8 mouse cellular contexts compared by ENCODE assay signal in the genomic region with DNA sequence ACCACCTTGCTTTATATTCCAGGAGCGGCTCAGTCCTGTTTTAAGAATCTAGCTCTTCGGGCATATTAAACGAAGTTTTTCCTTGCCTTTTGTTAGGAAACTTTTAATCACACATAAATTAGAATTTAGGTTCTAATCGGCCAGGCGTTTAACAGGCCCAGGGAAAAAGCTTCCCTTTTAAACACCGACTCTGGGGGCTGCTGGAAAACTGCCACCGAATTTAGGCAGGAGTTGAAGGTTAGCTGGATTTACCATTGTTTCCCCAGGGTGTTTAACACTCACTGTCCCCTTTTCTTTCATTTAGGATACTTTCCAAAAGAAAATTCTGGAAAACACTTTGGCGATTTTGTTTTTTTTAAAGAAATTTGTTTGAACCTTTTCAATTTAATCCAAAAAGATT. TPM values are rescaled to one million over a fixed set of nuclear protein-coding genes. Genes with fewer than 3 reads are reported as not detected.
A peak's percentile ranks its signal among the peaks of the same experiment; 100 is the strongest.
DNase-seq lines count a peak whose midpoint lies in the region; ATAC-seq and TF ChIP-seq lines count a peak whose summit lies in the region.
"Had no signal": no experiment of that assay in that cellular context is flagged by ENCODE, and none has a peak within 500 bp of the region (broad histone marks: within the 10 kb centered on the region; RNA-seq: fewer than 3 reads in every experiment).

No protein-coding gene starts in this region.

- no peaks in the 10 kb centered on the region for H3K9me3 ChIP-seq in liver, embryonic 11.5 days (ENCODE audit: control insufficient read depth, low read length)
- H3K9me3 ChIP-seq in liver, postnatal 0 days (ENCODE audit: low read length) = no peaks in the 10 kb centered on the region
- no peaks in the 10 kb centered on the region for H3K9me3 ChIP-seq in embryonic facial prominence, embryonic 15.5 days (replicated peaks)
- no peaks in the 10 kb centered on the region for H3K9me3 ChIP-seq in hindbrain, embryonic 15.5 days
- no peaks in the 10 kb centered on the region for H3K9me3 ChIP-seq in neural tube, embryonic 12.5 days
- H3K9me3 ChIP-seq: liver, embryonic 15.5 days had no signal

- no peak overlapping the region for H3K9ac ChIP-seq in liver, embryonic 11.5 days (ENCODE audit: low read depth, low read length)
- no peak overlapping the region for H3K9ac ChIP-seq in liver, postnatal 0 days (replicated peaks)
- no peak overlapping the region for H3K9ac ChIP-seq in embryonic facial prominence, embryonic 15.5 days
- peak overlapping the region; percentile 43 for H3K9ac ChIP-seq in hindbrain, embryonic 15.5 days
- H3K9ac ChIP-seq in neural tube, embryonic 12.5 days = 0 out of 2 replicates have a peak overlapping the region, but pooled peaks have one; percentile 38
- H3K9ac ChIP-seq: liver, embryonic 15.5 days had no signal

- no peak for DNase-seq in liver, embryonic 11.5 days (ENCODE audit: low spot score)
- DNase-seq in liver, postnatal 0 days = no peak
- DNase-seq in cerebellum, postnatal 36 days = no peak
- no peak for DNase-seq in natural killer cell, adult 2 months (ENCODE audit: low spot score in 2 of 2)

- peaks cover 14% of the 10 kb centered on the region for H3K27me3 ChIP-seq in liver, embryonic 11.5 days (replicated peaks; ENCODE audit: control insufficient read depth, insufficient read depth, low read length)
- peaks cover 15% of the 10 kb centered on the region for H3K27me3 ChIP-seq in liver, postnatal 0 days (ENCODE audit: insufficient read depth, low read length)
- peaks cover 27% of the 10 kb centered on the region for H3K27me3 ChIP-seq in embryonic facial prominence, embryonic 15.5 days
- no peaks in the 10 kb centered on the region for H3K27me3 ChIP-seq in hindbrain, embryonic 15.5 days
- peaks cover 6% of the 10 kb centered on the region; the same call in 1 of the 2 replicates for H3K27me3 ChIP-seq in neural tube, embryonic 12.5 days (replicated peaks)

- TF ChIP-seq CTCF in liver, postnatal 0 days (IDR thresholded peaks at IDR 0.05; ENCODE audit: low read depth) = no peak

- WGBS in liver, embryonic 11.5 days = 24% methylated on average over 8 of the region's 8 CpGs
- 19% methylated on average over 8 of the region's 8 CpGs for WGBS in liver, postnatal 0 days (ENCODE audit: insufficient replicate concordance)
- 22% methylated on average over 8 of the region's 8 CpGs for WGBS in embryonic facial prominence, embryonic 15.5 days
- 19% methylated on average over 8 of the region's 8 CpGs for WGBS in hindbrain, embryonic 15.5 days
- WGBS in neural tube, embryonic 12.5 days = 15% methylated on average over 8 of the region's 8 CpGs

- peak overlapping the region; percentile 21; the same call in 1 of the 2 replicates for H3K4me3 ChIP-seq in liver, embryonic 11.5 days (ENCODE audit: low read depth, low read length)
- H3K4me3 ChIP-seq in liver, postnatal 0 days (ENCODE audit: low read depth, low read length) = no peak overlapping the region
- peak overlapping the region; percentile 28; the same call in 1 of the 2 replicates for H3K4me3 ChIP-seq in embryonic facial prominence, embryonic 15.5 days (replicated peaks)
- H3K4me3 ChIP-seq in hindbrain, embryonic 15.5 days = peak overlapping the region; percentile 35
- H3K4me3 ChIP-seq in neural tube, embryonic 12.5 days = peak overlapping the region; percentile 34
- H3K4me3 ChIP-seq: liver, embryonic 15.5 days had no signal

- H3K4me1 ChIP-seq in liver, embryonic 11.5 days (replicated peaks; ENCODE audit: control insufficient read depth, insufficient read depth, low read length) = no peaks in the 10 kb centered on the region; the same call in 1 of the 2 replicates
- H3K4me1 ChIP-seq in liver, postnatal 0 days (ENCODE audit: insufficient read depth) = no peaks in the 10 kb centered on the region
- peaks cover 9% of the 10 kb centered on the region for H3K4me1 ChIP-seq in embryonic facial prominence, embryonic 15.5 days
- peaks cover 29% of the 10 kb centered on the region for H3K4me1 ChIP-seq in hindbrain, embryonic 15.5 days (replicated peaks)
- H3K4me1 ChIP-seq in neural tube, embryonic 12.5 days = peaks cover 9% of the 10 kb centered on the region
- H3K4me1 ChIP-seq: liver, embryonic 15.5 days had no signal

- TF ChIP-seq EP300 in liver, postnatal 0 days (IDR thresholded peaks at IDR 0.05; ENCODE audit: low read depth) = no peak

- no peak overlapping the region for H3K27ac ChIP-seq in liver, embryonic 11.5 days (ENCODE audit: low read depth, low read length)
- no peak overlapping the region for H3K27ac ChIP-seq in liver, postnatal 0 days (ENCODE audit: low read depth)
- no peak overlapping the region for H3K27ac ChIP-seq in embryonic facial prominence, embryonic 15.5 days (replicated peaks)
- H3K27ac ChIP-seq in hindbrain, embryonic 15.5 days (replicated peaks) = peak overlapping the region; percentile 66
- H3K27ac ChIP-seq in neural tube, embryonic 12.5 days = no peak overlapping the region
- H3K27ac ChIP-seq: liver, embryonic 15.5 days had no signal

- no peaks in the 10 kb centered on the region for H3K36me3 ChIP-seq in liver, embryonic 11.5 days (ENCODE audit: control insufficient read depth, insufficient read depth, low read length)
- H3K36me3 ChIP-seq in liver, postnatal 0 days (replicated peaks; ENCODE audit: insufficient read depth, low read length) = no peaks in the 10 kb centered on the region
- H3K36me3 ChIP-seq in embryonic facial prominence, embryonic 15.5 days = no peaks in the 10 kb centered on the region
- H3K36me3 ChIP-seq in hindbrain, embryonic 15.5 days = no peaks in the 10 kb centered on the region
- H3K36me3 ChIP-seq in neural tube, embryonic 12.5 days = no peaks in the 10 kb centered on the region
- H3K36me3 ChIP-seq: liver, embryonic 15.5 days had no signal

- ATAC-seq in liver, embryonic 11.5 days (replicated peaks; ENCODE audit: low FRiP score) = no peak
- no peak for ATAC-seq in liver, postnatal 0 days
- ATAC-seq in embryonic facial prominence, embryonic 15.5 days (ENCODE audit: insufficient number of reproducible peaks, low FRiP score, low TSS enrichment, low read depth) = no peak
- ATAC-seq in hindbrain, embryonic 15.5 days (ENCODE audit: low FRiP score, low read depth) = no peak
- ATAC-seq in neural tube, embryonic 12.5 days (ENCODE audit: low FRiP score, low read depth) = no peak

- peak overlapping the region; percentile 55; the same call in 1 of the 2 replicates for H3K4me2 ChIP-seq in liver, embryonic 11.5 days
- H3K4me2 ChIP-seq in liver, postnatal 0 days (ENCODE audit: low read depth, low read length) = no peak overlapping the region
- peak overlapping the region; percentile 53; the same call in 1 of the 2 replicates for H3K4me2 ChIP-seq in embryonic facial prominence, embryonic 15.5 days (replicated peaks)
- H3K4me2 ChIP-seq in hindbrain, embryonic 15.5 days = peak overlapping the region; percentile 76
- peak overlapping the region; percentile 74 for H3K4me2 ChIP-seq in neural tube, embryonic 12.5 days (replicated peaks)
- H3K4me2 ChIP-seq: liver, embryonic 15.5 days had no signal

RNA-seq across cellular contexts. Expression of a gene that starts 3.7 kb away (rescaled TPM):
- 0.37 and 0.75 TPM in 2 replicates for polyA plus RNA-seq in liver, embryonic 11.5 days (2014; fragmentation: Nextera tagmentation; extraction: Ambion mirVana)
- polyA plus RNA-seq in liver, postnatal 0 days (2015; fragmentation: Nextera tagmentation; extraction: Ambion mirVana) = not detected in 2 replicates
- polyA plus RNA-seq in embryonic facial prominence, embryonic 15.5 days (2015; fragmentation: Nextera tagmentation; extraction: Ambion mirVana) = 0.22 and 0.24 TPM in 2 replicates
- polyA plus RNA-seq in hindbrain, embryonic 15.5 days (2015; fragmentation: Nextera tagmentation; extraction: Ambion mirVana) = 29.6 and 43.9 TPM in 2 replicates
- 32.0 and 33.6 TPM in 2 replicates for polyA plus RNA-seq in neural tube, embryonic 12.5 days (2016; fragmentation: Nextera tagmentation; extraction: Ambion mirVana)

Comparison
In these comparisons a context has a peak if more than half of its experiments do, and no peak if none do; other contexts are left out.
1. H3K9ac ChIP-seq: peak in hindbrain, embryonic 15.5 days (single experiment) and neural tube, embryonic 12.5 days (single experiment); none in liver, embryonic 11.5 days (single experiment), liver, postnatal 0 days (single experiment) and embryonic facial prominence, embryonic 15.5 days (single experiment).
2. RNA of a gene that starts 3.7 kb away (polyA plus RNA-seq): 29.6 to 43.9 TPM in hindbrain, embryonic 15.5 days and 32.0 to 33.6 TPM in neural tube, embryonic 12.5 days; 0.37 to 0.75 TPM in liver, embryonic 11.5 days, 0.22 to 0.24 TPM in embryonic facial prominence, embryonic 15.5 days and not detected in liver, postnatal 0 days; every median in the first group is over 10 times any median in the second.